Mouse (Mus musculus) kidney, postnatal 4 days (tissue): ENCODE results near the gene Prl3b1.

Source experiments
- DNase-seq, 2 experiments: peaks; one replicate each; pipeline ENCODE4 v3.0.0; 2021; ENCODE audit warnings: mixed read lengths in 2 of 2

Prl3b1 gene

DNA sequence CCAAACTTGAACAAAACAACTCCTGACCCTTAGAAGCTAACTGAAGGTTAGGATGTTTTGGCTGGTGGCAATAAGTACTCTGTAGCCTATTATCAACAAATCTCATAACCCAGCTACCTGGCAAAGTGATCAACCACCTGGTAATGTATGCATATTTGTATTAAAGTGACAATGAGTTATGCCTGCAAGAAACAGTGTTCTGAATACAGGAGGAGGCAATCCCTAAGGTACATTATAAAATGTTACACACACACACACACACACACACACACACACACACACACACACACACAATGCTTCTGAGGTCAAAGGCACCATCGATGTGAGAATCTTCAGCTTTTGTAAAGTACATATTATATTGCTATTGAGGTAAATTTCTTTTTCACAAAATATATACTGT, at the start of gene Prl3b1:
Gene Prl3b1, plus strand, starts transcription at position 301 of the 400 bp plus-strand sequence.
- DNase-seq = no peak

GRCm38 (mm10) chr13:27196359-27196758, 45.3 kb upstream of the Prl3b1 start, which contains the start of gene Prl3c1:
Gene Prl3c1, plus strand, starts transcription at chr13:27196659.
- no peak for DNase-seq

DNA sequence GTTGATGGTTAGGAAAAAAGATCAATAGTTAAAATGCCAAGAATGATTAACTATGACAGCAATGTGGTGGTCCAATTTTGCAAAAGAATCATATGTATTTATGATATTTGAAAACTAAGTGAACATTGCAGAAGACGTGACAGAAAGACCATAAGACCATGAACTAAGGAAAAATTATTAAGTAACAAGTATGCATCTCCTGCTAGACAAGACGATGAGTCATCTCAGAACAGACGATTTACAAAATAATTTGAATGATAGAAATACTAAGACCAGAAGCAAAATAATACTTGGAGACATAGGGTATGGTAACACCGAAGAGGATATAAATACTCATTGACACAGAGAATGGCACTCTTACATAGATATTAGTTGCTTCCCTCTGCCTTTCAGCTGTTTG, 17.5 kb downstream of the Prl3b1 start, which contains the start of gene Prl3a1:
Gene Prl3a1, plus strand, starts transcription at position 301 of the 400 bp plus-strand sequence.
- no peak for DNase-seq
